Mouse (Mus musculus): ENCODE data around the gene Tpp2.
A peak's percentile ranks its signal among the peaks of the same experiment; 100 is the strongest.
"Not testable (repeated sequence)": the region's sequence is repeated elsewhere in the genome, so short reads cannot be mapped to it uniquely, and the experiment has no call there.

Tpp2 gene

DNA sequence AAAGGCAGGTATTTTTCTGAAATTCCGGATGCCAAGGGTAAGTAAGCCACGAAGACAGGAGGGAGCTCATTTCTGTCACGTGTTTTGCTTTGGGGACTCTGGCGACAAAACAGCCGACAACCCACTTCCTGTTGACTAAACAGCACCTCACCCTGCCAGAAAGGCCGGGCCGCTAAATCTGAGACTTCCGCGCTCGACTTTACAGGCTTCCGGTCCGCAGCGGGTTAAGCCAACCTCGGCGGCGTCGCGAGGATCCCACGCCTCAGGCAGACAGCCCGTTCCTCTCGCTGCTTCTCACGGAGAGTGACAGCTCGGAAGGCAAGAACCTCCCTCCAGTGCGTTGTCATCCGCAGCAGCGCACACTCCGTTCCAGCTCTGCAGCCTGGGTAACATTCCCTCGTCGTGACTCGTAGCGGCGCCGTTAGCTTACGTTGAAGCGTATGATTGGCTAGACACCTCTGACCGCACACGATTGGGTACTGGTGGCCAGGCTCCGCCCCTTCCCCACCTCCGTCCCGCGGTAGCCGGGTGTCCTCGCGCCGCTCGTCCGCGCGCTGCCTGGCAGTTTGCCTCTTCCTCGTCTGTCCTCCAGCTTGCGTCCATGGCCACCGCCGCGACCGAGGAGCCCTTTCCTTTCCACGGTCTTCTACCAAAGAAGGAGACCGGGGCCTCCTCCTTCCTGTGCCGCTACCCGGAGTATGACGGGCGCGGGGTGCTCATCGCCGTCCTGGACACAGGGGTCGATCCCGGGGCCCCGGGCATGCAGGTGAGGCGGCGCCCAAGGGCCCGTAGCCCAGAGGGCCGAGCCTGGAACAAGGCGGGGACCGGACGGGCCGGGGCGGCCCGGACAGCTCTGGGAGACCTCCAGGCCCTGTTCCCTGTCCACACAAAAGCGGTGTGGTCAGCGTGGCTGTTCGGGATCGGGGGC is at the start of gene Tpp2:
Tpp2 (plus strand) TSS at position 160 of the 928 bp plus-strand sequence.
- peak; percentile 98 to 99 for DNase-seq (ENCODE audit: inconsistent age in 2 of 2, low spot score in 1 of 2)

DNA sequence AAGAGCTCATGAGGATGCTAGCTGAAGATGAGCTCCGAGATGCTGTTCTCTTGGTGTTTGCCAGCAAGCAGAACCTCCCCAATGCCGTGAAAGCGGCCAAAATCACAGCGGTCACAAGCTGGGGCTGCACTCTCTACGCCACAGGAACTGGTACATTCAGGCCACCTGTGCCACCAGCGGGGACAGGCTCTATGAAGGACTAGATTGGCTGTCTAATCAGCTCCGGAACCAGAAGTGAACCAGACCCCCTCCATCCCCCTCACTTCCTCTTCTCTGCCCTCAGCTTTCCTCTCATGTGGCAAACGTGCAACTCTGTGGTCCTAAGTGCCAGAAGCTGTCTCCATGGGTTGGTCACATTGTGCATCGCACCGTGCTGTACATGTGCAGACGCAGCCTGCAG is 45.1 kb upstream of the Tpp2 start:
- not testable (repeated sequence) for DNase-seq (ENCODE audit: inconsistent age in 2 of 2, low spot score in 1 of 2)

DNA sequence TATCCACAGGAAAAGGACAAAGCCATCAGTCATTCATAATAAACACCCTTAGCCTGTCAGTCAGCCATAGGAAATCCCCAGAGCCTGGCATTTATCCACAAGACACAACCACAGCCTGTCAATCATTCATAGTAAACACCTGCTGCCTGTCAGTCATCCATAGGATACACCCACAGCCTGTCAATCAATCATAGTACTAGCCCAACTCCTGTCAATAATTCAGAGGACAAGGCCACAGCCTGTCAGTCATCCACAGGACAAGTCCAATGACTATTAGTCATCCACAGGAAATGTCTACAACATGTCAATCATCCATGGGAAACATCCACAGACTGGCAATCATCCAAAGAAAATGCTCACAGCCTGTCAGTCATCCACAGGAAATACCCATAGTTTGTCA is 37.7 kb upstream of the Tpp2 start:
- no peak for DNase-seq (ENCODE audit: inconsistent age in 2 of 2, low spot score in 1 of 2)

DNA sequence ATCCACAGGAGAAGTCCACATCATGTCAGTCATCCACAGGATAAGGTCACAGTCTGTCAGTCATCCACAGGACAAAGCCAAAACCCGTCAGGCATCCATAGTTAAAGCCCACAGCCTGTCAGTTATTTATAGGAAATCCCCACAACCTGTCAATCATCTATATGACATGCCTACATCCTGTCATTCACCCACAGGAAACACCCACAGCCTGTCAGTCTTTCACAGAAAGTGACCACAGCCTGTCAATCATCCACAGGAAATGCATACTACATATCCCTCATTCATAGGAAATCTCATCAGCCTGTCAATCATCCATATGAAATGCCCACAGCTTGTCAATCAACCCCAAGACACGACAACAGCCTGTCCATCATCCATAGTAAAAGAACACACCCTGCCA is 36.3 kb upstream of the Tpp2 start:
- no peak for DNase-seq (ENCODE audit: inconsistent age in 2 of 2, low spot score in 1 of 2)

DNA sequence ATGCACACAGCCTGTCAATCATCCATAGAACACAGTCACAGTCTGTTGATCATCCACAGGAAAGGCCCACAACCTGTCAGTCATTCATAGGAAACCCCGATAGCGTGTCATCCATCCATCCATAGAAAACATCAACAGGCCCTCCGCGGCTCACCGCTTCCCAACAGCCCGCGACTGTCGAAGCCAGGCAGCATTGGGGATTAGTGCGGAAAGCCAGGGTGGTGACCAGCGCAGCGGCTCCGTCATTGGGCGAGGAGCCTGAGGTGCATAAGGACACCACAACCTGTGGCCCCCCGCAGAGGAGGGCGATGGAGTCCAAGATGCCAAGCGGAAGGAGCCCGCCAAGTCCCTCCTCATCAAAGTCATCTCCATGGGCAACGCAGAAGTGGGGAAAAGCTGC is 35.5 kb upstream of the Tpp2 start:
- no peak for DNase-seq (ENCODE audit: inconsistent age in 2 of 2, low spot score in 1 of 2)

- peak; percentile 66 to 87 for DNase-seq (ENCODE audit: inconsistent age in 2 of 2, low spot score in 1 of 2)
These were observed 34.3 kb upstream of the Tpp2 start for GRCm38 (mm10) chr1:43898991-43899714.

- DNase-seq (ENCODE audit: inconsistent age in 2 of 2, low spot score in 1 of 2), result no peak
These were observed 31.0 kb upstream of the Tpp2 start for GRCm38 (mm10) chr1:43902417-43902816.

GRCm38 (mm10) chr1:43902855-43903254 is 30.6 kb upstream of the Tpp2 start:
- peak in 1 of 2 experiments; percentile 68 for DNase-seq (ENCODE audit: inconsistent age in 2 of 2, low spot score in 1 of 2)

- DNase-seq (ENCODE audit: inconsistent age in 2 of 2, low spot score in 1 of 2), result no peak
These were observed 18.0 kb upstream of the Tpp2 start for GRCm38 (mm10) chr1:43915428-43915827.

DNA sequence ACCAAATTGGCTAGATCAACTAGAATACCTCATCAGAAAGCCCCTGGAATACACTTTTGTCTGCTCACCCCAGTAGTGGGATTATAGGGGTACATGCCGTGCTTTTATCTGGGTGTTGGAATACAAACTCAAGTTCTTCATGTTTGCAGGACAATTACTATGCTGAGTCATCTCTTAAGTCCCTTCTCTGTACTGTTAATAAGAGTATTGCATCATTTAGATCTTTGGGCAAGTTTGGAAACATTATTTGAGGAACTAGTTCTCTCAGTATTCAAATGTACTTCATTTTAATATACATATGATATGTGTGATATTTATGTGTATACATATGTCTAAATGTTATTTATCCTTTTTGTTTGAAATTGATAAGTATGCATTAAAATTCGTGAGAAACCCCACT is 16.6 kb upstream of the Tpp2 start:
- DNase-seq (ENCODE audit: inconsistent age in 2 of 2, low spot score in 1 of 2), result no peak

GRCm38 (mm10) chr1:43934416-43934810 is 966 bp downstream of the Tpp2 start:
- DNase-seq (ENCODE audit: inconsistent age in 2 of 2, low spot score in 1 of 2), result no peak

DNA sequence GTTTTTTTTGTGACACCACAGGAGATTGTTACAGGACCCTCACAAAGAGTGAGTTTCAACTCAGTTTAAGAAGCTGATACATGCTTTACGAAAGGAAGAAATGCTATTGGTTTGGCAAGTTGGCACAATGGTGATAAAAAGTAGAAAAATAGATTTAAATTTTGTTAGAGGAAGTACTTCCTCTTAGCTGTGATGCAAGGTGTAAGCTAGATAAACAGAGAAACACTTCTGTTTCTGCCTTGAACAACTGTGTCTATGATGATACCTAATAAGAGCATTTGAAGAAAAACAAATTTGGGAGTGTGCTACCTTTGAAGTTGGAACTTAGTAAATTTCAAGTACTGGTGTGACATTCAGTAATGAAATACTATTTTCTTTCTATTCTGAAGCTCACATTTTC is 5.9 kb downstream of the Tpp2 start:
- DNase-seq (ENCODE audit: inconsistent age in 2 of 2, low spot score in 1 of 2), result no peak

- DNase-seq (ENCODE audit: inconsistent age in 2 of 2, low spot score in 1 of 2), result no peak
These were observed 8.2 kb downstream of the Tpp2 start for GRCm38 (mm10) chr1:43941476-43942217.

DNA sequence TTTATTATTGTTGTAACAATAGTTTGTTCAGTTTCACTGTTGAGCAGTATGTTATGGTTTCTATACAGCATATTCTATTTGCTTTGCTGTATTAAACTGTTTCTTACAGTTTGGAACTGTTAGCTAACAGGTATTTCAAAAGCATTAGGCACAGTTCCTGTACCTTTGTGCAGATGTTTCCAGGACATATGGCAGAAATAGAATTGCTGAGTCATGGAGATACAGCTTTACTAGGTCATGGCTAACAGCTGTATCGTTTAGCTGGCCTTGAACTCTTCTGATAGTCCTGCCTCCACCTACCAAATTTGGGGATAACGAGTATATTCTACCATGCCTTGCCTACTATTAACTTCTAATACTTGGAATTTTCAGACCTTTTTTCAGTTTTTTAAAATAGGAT is 9.4 kb downstream of the Tpp2 start:
- DNase-seq (ENCODE audit: inconsistent age in 2 of 2, low spot score in 1 of 2), result peak in 1 of 2 experiments; percentile 34

DNA sequence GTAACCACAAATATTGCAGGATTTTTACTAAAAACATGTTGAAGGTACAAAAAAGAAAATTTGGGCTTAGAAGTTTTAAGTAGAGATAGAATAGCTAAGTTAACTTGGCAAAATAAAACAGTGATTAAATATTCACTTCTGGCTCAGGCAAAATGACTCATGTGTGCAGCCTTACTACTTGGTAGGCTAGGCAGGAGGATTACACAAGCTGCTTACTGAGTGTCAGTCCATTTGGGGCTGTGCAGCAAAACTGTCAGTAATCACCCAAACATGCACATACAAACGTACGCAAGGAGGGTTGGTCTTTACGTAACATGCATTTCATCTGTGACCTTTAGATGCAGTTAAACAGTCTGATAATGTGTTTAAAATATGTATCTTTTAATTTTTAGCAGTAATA is 20.2 kb downstream of the Tpp2 start:
- DNase-seq (ENCODE audit: inconsistent age in 2 of 2, low spot score in 1 of 2), result no peak

DNA sequence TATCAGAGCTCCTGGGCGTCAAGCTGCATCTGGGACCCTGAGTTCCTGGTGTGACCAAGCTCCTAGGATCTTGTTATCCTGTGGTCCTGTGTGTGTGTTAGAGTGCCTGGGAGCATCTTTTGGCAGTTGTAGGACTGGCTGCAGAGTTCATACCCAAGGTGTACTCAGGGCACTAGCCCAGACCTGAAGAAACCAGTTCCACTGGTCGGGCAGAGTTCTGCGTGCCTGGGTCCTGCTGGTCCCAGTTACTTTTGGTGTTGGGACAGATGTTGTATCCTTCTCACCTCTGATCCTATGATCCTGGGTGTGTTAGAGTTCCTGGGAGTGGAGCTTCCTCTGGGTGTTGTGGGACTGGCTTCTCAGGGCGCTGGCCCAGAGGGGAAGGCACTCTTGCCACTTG is 30.9 kb downstream of the Tpp2 start:
- no peak for DNase-seq (ENCODE audit: inconsistent age in 2 of 2, low spot score in 1 of 2)

DNA sequence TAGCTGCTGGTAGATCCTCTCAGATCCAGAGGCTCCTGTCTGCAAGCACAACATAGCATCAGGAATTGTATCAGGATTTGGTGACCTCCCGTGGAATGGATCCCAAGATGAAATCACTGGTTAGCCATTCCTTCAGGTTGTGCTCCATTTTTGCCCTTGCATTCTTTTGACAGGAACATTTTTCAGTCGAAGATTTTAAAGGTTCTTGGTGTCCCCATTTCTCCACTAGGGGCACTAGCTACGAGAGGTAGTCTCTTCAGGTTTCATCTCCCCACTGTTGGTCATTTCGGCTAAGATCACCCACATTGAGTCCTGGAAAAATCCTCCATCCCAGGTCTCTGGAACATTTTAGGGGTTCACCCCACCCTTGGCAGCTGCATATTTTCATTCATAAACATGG is 33.3 kb downstream of the Tpp2 start:
- DNase-seq (ENCODE audit: inconsistent age in 2 of 2, low spot score in 1 of 2), result peak in 1 of 2 experiments; percentile 49

- DNase-seq (ENCODE audit: inconsistent age in 2 of 2, low spot score in 1 of 2), result peak; percentile 54 to 72
These were observed 35.9 kb downstream of the Tpp2 start for GRCm38 (mm10) chr1:43969361-43969760.

DNA sequence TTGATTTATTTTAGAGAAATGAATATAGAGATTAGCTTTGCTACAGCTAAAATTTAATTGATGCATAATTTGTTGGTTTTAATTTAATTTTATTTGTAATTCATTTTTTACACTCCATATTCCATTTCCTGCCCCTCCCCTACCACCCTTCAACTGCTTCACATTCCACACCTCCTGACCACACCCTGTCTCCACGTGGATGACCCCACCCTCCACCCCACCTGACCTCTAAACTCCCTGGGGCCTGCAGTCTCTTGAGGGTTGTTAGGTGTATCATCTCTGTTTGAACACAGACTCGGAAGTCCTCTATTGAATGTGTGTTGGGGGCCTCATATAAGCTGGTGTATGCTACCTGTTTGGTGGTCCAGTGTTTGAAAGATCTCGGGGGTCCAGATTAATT is 37.6 kb downstream of the Tpp2 start:
- no peak for DNase-seq (ENCODE audit: inconsistent age in 2 of 2, low spot score in 1 of 2)

- DNase-seq (ENCODE audit: inconsistent age in 2 of 2, low spot score in 1 of 2), result no peak
These were observed 63.6 kb downstream of the Tpp2 start for GRCm38 (mm10) chr1:43996914-43997589.

DNA sequence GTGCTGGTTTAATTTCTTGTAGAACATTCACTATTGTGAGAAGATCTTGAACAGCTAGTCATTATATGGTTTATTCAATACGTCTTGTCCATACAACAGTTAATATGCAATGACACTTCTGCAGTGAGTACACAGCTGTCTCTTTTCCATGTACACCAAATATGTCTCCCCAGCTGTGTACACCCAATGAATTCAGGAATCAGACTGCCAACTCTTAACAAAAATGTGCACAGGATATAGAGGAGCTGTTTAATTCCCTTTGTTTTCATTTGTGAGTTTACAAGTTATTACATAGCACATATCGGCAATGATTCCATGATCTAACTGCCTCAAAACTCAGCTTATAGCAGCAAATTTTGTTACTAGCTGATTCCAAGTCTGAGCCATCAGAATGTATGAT is 71.1 kb downstream of the Tpp2 start:
- no peak for DNase-seq (ENCODE audit: inconsistent age in 2 of 2, low spot score in 1 of 2)

Measured in adrenal gland, adult (tissue).